Mouse (Mus musculus) thymus, postnatal 10 days (tissue): Measurements from ENCODE around the gene Ntm.

Experiments used
- DNase-seq, 2 experiments: peaks; one replicate each; pipeline ENCODE4 v3.0.0; 2021; ENCODE audit warnings: low spot score in 2 of 2

The Ntm gene

DNA sequence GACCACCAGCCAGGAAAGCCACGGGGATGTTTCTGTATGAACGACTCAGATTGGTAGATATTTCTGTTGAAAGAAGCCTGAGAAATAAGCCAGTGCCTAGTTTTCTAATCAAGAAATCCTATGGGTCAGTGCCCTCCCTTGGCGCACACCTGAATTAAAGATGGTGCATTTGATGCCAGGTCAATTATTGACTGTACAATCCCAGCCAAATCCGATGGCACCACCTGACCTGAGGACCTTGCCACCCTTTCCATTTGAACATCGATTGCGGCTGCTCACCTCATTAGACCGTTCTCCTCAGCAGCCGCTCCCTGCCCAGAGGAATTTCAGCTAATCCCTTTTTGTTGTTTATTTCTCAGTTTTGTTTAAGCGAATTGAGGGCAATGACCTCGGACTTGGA is 483.9 kb downstream of the Ntm start:
- DNase-seq: no peak

DNA sequence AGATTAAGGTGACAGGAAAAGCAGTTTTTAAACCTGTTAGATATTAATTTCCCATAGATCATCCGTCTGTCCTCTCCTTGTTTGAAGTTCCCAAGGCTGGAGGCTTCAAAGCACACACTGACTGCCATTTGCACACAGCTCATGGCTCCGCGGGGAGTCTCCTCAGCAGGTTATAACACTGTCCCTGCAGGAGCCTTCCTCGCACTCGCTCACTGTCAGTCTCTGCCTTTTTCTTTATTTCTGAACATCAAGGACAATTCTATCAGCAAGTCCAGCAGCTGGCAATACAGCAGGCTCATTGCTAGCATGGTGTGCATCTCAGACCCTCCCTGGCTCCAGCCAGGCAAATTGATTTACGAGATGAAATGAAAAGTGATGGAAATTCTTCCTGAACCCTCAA is 485.7 kb downstream of the Ntm start:
- no peak for DNase-seq

DNA sequence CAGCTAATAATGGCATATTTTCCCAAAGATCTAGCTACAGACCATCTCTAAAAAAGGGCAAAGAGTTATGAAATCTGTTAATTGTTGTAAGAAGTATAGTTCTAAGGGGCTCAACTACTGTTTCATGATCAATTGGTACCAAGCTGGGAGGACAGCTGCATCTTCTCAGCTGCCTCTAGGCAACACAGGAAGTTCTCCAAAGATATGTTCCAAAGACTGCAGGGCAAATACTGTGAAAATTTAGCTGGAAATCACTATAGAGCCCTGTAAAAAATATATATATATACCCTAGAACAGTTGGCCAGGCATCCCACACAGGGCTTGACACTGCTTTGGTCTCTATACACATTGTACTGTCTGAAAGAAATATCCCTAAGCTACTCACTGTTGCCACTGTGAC is 489.5 kb downstream of the Ntm start:
- no peak for DNase-seq

DNA sequence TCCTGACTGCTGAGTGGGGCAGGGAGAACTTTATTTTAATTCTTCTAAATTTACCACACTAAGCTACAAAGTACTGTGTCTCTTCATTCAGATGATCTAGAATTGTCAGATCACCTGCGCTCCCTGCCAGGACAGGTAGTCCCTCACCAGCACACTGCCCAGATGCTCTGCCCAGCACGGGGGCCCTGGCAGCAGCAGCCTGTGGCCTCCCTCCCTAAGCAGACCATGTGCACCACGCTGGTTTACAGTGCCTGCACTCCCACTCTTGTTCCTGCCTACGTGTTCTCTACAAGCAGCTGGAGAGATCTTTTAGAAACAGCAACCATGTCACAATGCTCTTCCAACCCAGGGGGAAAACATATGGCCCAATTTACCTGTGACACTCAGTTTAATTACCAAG is 490.7 kb downstream of the Ntm start:
- DNase-seq: no peak

DNA sequence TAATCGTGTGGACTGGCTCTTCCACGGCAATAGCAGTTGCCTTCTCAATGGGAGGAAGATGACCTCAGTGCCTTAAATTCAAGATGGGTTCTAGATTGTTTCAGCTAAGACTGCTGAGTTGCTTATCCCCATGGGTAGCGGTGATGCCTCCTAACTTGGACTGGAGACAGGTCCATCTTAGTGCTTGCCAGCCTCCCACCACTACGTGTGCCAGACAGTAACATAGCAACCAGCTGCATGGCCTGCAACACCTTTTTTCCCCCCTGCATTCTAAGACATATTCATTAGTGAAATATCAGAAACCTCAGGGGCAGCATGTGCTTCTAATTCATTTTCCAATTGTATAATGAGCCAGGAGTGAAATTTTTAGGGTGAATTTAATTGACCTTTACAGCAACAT is 498.2 kb downstream of the Ntm start:
- DNase-seq: no peak

DNA sequence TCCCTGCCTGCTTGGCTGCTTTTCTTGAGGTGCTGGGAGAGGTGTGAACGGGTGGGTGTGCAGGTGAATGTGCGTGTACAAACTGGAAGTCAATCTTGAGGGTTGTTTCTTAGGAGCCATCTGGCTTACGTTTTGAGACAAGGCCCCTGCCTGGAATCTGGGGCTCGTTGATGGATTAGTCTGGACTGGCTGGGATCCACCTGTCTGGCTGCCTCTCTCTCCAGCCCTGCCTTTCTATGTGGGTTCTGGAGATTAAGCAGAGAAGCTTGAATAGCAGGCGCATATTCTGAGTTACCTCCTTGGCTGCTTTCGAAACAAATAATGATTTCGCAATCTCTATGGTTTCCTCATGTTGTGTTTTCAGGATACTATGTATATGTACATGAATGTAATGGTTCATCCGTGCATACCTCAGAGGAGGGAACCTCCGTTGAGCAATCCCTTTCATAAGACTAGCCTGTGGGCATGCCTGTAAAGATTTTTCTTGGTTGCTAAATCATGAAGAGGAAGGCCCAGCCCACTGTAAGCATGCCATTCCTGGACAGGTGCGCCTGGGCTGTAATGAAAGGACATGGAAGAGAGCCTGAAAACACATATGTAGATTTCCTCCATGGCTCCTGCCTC is 499.9 kb downstream of the Ntm start:
- DNase-seq: no peak

DNA sequence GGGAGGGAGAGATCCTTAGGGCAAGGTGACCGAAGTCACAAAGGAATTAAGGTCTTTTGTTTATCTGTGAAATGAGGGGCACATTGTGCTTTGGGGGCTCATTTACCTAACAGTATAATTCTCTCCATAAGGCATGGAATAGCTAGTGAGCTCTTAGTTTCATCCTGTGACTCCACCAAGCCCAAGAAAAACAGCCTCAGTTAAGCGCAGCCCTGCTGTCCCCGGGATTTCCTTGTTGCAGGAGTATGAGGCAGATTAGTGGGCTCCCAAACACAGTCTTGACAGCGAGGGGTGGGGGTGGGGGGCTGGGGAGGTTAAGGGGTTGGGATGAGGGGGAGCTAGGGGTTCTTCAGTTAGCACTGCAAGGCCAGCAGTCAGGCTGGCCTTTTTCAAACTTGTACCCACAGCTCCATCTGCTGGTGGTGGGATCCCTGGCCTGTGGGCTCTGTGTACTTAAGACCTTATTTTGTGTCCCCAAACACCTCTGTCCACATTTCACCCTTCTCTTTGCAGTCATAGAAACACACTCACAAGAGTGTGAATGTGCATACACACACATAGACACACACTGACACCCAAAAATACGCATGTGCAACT is 504.9 kb downstream of the Ntm start:
- no peak for DNase-seq

DNA sequence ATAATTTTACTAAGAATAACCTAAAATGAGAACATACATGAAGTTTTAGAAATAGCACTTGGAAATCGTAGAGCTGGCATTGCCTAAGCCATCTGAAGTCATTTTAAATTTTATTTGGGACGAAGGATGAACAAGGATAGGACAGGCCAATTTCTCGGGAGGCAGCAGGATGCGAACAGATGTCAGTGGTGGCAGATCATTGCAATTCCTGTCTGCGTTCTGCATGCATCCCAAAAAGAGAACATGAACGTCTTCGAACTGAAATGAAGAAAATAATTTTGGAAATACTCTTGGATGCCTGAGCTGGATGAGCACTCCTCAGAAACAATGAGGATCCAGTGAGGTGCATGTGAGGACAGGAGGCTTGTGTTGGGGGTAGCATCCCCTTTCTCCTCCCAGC is 506.9 kb downstream of the Ntm start:
- DNase-seq: no peak

DNA sequence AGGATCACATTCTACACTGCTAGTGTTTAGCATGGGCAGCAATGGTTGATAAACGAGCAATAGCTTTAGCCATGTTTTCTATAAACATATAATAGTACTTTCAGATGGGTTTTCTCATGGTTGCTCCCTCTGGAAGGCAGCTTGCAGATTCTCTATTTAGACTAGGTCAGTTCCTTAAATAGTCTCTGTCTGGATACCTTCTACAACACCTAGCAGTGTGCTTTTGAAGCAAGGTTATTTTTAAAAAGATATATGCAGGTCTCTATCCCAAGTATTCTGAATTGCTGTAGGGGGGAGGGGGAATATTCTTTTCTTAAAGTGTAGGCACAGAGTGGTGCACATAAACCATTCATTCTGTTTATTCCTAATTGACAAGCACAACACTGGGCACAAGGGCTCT is 511.7 kb downstream of the Ntm start:
- DNase-seq: no peak

DNA sequence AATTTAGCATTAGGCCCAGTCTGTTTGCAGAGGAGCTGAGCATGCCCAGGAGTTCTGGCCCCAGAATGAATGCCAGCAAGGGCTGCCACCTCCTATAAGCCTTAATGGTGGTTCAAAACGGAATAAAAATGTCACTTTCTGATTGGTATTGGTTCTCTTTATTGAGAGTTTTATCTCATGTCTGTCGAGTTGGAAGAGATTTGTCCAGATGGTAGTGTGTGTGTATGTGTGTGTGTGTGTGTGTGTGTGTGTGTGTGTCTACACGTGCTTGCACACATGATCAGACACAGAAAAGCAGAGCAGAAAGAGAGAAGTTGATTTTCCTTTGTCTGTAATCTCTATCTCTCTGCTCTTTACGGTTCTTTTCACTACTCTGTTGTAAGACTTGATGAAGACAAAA is 518.9 kb downstream of the Ntm start:
- no peak for DNase-seq

DNA sequence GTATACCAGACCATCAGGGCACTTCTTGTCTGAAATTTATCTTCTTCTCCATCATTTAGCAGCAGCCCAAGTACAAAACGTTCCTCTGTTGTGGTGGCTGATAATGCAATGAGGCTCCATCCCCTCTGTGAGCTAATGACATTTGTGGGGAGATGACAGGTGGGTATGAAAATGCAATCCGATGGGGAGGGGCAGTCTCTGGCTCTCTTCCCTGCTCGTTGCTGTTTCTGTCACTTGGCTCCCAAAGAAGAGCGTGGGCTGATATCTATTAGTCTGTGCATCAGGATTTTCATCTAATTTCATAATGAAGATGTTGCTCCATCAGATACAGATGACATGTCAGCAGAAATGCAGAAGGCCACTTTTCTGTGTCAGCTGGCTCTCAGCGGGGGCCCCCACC is 523.5 kb downstream of the Ntm start:
- DNase-seq: no peak

DNA sequence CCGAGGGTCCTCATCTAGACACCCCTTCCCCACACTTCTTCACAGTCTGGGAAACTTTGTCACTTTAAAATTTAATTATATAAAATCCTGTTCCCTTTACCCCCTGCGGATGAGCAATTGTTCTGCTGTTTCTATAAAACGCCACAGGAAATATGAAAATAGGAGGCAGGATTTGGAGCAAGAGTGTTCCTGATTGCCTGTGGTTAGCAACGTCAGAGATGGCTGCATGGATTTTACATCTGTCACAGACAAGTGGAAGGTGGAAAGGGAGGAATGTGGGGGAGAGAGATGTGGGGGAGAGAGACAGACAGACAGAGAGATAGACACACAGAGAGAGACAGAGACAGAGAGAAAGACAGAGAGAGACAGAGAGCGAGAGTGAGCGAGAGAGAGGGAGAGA is 528.3 kb downstream of the Ntm start:
- no peak for DNase-seq

DNA sequence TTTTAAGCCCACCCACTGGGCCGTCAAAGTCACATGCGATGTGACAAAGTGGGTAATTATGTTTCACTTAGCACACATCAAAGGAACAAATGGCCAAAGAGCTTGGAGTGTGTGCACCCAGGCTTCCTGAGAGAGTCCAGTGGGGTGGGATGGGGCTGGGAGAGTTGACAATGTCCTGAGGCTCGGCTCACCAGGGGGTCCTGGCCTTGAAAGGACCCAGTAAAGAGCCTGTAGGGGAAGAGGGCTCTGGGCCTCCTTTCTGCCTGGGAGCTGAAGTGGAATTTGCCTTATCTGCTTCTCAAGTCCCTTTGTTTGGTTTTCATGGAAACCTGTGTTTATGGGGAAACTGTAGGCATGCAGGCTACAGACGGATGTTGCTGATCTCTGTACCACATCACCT is 529.0 kb downstream of the Ntm start:
- no peak for DNase-seq

DNA sequence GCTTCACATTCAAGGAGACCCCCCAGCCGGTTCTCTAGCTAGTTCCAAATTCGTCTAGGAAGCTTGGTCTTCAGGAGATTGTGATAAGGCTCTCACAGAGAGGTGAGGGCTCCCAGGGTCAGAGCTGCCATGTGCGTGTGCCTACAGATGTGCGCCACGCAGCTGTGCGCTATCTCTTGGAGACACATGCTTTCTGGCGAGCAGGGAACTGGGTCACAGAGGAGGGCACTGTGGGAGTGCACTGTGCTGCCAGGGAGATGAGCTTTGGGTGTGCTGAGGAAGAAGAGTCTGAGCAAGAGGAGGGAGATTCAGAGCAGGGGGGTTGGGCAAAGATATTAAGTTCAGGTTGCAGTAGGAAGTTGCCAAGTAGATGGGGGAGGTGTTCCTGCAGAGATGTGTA is 529.8 kb downstream of the Ntm start:
- no peak for DNase-seq

DNA sequence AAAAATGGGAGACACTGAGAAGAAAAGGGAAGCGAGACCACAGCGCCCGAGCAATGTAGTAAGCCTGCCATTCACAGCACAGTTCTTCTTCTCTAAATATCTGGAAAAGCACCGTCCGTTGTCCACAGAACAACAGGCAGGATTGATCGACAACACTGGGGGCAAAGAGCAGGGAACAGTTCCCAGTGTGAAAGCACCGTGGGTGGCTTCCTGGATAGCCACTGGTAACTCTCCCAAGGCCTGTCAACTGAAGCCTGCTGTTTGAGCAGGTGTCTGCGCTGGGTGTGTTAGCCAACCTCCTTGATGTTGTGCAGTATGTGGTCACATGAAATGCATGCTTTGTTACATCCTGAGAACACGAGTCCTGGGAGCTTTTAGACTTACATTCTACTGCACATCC is 531.4 kb downstream of the Ntm start:
- DNase-seq: no peak

DNA sequence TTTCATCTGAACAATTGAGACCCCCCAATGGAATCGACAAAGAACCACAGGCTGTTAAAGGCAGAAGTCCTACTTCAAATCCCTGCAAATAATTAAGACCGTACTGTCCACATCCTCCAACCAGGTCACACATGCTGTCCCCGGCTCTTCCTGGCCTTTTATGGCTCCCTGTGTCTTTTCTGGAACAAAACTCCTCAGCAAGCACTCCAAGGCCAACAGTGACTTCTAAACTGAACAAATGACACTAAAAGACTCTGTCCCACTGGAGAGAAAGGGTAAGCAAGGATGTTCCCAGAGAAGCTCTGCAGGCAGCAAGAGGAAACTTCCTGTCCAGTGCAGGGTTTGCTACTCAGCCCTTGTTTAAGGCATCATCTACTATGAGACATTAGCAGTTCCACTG is 532.8 kb downstream of the Ntm start:
- no peak for DNase-seq

DNA sequence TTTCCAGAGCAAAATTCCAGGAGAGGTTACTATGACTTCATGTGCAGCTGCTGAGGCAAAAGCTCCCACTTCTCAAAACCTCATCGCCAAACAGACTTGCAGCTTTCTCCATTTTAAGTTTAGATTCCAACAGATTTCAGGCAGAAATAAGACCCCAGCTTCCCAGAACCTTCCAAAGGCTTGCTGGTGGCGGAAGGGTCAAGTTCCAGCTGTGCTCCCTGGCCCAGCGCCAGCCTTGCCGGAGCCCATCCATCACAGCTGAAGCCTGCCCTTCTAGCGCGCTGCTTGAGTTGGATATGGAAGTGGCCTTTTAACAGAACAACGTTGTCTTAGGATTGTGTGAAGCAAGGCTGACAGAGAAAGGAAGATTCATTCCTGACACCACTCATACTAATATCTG is 534.6 kb downstream of the Ntm start:
- DNase-seq: no peak

DNA sequence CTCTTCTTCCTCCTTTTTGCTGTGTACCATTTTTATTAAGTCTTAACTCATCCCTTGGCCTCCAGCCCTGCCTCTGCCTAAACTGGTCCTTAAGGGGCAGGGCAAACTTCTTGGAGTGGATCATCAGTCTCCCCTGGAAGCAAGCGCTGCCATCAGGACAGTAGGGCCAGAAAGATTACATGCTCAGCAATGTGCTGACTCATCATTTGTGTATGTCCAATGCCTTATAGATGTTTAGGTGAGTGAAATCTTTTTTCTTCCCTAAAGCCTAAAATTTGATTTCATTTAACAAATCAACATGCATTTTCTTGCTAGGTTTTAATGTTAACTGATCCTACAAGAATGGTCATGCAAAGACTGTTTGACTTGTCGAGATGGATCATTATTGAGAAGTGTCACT is 536.7 kb downstream of the Ntm start:
- no peak for DNase-seq

DNA sequence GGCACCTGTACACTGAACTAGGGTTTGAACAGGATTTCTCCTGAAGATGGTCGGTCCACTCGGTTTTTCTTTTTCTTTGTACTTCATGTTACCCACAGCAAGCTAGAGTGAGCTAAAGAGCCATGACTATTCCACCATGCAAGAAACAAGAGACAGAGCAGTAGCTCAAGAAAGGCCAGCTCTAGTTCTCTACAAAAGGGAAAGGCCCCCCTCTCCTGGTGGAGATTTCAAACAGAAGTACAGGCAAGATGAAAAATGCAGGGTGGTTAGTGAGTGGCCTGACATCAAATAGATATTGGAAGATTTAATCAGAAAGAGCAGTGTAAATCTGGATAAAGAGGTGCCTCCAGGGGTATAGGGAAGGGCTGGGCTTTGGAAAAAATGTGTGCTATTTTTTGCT is 547.4 kb downstream of the Ntm start:
- DNase-seq: no peak

DNA sequence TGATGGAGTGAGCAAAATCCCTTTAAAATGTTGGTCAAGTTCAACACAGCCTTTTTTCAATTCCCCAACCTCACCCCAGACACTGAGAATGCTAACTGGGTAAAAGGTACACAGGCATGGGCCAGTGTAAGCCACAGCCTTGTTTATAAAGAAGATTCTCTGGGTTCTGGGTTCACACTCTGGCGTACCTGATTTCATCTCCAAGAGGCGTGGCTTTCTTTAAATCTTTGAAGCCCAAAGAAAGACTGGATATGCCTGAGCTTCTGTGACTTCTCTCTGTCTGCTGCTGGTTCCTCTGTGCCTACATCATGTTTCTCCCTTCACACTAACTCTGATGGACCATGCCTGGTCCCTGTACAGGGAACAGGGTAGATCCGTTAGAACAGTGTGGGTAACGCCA is 549.8 kb downstream of the Ntm start:
- no peak for DNase-seq

DNA sequence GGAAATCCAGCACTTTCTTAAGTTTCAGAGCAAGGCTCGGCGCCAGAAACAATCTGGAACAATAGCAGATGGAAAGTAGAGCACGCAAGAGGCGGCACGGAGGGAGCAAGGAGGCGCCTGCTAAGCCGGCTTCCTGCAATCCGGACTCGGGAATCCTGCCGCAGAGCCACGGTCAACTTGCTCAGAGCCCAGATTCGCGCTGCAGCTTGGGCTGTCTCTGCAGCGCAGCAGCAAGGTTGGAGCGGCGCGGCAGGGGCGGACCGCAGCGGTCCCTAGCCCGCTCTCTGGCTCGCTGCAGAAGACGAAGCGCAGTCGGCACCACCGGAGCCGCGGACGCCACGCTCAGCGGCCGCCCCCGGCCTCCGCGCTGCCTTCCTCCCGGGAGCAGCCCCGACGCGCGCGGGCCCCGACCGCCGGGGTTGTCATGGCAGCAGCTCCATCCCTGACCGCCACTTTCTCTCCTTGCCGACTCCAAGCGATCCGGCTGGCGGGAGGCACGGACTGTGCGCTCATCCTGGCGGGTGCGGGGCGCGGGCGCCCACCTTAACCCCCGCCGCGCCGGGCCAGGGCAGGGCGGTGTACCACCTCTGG is 550.7 kb downstream of the Ntm start:
- no peak for DNase-seq

DNA sequence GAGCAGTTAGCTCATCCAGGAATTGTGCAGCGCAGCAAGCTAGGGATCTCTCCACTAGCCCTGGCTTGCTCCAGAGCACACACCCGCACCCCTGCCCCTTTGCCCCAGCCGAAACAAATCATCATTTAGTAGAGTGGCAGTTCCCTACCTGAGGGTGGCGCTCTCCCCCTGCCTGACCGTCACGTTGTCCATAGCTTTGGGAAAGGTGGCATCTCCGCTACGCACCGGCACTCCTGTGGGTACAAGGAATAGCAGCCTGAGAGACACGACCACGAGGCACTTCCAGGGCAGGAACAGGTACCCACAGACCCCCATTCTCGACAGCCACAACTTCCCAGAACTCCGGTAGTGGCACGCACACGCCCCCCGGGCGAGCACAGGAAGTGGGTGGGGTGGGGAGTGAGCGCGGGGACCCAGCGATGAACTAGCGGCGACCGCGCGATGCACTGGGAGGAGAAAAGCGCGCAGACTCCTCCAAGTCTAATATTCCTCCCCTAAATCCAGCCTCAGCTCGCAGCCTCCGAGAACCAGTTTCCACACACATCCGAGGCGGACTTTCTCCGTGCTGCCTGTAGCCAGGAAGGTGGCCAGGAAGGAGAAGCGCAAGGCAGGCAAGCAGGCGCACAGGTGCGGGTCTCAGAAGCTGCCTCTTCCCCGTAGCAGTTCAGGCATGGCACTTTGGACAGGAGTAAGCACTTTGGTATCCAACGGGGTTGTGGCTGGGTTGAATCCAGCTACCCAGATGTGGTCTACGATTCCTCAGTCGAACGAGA is 551.3 kb downstream of the Ntm start:
- no peak for DNase-seq

DNA sequence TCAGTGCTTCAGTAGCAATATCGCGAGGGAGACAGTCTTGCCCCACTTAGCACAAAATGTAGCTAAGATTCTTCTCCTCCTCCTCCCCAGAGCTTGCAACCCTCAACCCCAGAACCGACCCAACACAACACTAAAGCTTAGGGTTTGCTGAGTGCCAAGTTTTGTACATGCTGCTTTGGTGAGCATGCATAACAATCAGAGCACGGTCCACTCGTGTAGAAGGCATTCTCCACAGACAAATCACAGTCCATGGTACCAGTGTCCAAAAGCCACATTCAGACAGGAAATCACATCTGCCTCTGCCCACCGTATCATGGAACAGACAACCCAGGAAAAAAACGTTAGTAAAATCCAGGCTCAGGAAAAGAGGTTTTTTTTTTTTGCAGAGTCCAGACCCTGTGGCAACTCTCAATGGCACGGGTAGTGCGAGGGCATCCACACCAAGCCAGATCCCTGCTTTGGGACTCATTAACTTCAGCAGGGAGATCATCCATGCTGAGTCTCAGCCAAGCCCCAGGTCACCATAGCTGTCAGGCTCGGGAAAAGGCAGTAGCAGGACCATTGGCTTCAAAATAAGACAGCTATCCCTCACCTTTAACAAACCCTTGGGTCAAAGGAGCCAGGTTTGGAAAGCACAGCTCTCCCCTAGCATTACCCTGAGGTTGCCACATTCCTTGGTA is 552.1 kb downstream of the Ntm start:
- DNase-seq: no peak
